Mouse (Mus musculus): ENCODE data around the gene Tcte1.

Tcte1 gene

DNA sequence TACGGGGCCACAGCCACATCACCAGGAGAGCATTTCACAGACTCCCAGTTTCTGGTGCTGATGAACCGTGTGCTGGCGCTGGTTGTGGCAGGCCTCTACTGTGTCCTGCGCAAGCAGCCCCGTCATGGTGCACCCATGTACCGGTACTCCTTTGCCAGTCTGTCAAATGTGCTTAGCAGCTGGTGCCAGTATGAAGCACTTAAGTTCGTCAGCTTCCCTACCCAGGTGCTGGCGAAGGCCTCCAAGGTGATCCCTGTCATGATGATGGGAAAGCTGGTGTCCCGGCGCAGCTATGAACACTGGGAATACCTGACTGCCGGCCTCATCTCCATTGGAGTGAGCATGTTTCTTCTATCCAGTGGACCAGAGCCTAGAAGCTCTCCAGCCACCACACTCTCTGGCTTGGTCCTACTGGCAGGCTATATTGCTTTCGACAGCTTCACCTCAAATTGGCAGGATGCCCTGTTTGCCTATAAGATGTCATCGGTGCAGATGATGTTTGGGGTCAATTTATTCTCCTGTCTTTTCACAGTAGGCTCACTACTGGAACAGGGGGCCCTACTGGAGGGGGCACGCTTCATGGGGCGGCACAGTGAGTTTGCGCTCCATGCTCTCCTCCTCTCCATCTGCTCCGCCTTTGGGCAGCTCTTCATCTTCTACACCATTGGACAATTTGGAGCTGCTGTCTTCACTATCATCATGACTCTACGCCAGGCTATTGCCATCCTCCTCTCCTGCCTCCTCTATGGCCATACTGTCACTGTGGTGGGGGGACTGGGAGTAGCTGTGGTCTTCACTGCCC, 43.3 kb downstream of the Tcte1 start:
- DNase-seq (ENCODE audit: low spot score), result no peak

DNA sequence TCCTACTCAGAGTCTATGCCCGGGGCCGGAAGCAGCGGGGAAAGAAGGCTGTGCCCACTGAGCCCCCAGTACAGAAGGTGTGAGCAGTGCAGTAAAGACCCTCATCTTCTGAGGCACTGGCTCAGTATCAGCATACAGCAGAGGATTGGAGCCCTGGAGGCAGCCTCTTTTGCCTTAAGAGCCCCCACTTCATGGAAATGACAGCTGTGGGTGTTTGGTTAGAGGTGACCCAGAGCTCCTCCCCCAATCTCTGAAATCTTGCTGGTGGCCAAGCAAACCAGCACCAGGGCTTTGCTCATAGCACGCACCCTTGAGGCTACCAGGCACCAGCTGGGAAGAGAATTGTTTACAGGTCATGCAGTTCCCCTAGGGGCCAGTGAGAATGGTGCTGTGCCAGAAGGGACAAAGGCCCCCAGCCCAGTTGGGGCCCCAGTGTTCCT, 43.9 kb downstream of the Tcte1 start:
- no peak for DNase-seq (ENCODE audit: low spot score)

DNA sequence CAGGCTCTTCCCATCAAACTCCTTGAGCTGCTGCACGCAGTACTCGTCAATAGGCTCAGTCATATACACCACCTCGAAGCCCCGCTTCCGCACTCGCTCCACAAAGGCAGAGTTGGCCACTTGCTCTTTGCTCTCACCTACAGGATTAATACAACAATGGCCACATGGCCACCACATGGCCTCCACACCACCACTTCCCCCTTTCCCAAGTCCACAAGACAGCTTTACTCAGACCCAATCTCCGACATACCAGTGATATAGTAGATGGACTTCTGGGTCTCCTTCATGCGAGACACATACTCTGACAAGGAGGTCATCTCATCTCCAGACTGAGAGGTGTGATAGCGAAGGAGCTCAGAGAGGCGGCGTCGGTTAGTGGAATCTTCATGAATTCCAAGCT, 45.8 kb downstream of the Tcte1 start:
- DNase-seq (ENCODE audit: low spot score), result no peak

DNA sequence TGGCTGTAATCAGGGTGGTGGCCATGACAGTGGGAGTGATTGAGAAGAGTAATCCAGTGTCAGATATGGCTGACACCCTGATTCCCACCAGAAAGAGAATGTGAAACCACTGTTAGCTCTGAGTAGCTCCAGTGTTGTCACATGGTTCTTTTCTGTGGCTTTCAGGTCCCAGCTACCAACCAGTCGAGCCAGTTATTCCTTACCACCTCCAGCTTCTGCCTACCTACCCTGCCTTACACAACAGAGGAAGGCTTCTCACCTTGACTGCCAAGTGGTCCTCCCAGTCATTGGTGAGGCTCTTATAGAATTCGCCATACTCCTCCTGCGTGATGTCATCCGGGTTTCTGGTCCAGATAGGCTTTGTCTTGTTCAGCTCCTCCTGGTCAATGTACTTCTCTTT, 46.8 kb downstream of the Tcte1 start:
- DNase-seq (ENCODE audit: low spot score), result no peak

DNA sequence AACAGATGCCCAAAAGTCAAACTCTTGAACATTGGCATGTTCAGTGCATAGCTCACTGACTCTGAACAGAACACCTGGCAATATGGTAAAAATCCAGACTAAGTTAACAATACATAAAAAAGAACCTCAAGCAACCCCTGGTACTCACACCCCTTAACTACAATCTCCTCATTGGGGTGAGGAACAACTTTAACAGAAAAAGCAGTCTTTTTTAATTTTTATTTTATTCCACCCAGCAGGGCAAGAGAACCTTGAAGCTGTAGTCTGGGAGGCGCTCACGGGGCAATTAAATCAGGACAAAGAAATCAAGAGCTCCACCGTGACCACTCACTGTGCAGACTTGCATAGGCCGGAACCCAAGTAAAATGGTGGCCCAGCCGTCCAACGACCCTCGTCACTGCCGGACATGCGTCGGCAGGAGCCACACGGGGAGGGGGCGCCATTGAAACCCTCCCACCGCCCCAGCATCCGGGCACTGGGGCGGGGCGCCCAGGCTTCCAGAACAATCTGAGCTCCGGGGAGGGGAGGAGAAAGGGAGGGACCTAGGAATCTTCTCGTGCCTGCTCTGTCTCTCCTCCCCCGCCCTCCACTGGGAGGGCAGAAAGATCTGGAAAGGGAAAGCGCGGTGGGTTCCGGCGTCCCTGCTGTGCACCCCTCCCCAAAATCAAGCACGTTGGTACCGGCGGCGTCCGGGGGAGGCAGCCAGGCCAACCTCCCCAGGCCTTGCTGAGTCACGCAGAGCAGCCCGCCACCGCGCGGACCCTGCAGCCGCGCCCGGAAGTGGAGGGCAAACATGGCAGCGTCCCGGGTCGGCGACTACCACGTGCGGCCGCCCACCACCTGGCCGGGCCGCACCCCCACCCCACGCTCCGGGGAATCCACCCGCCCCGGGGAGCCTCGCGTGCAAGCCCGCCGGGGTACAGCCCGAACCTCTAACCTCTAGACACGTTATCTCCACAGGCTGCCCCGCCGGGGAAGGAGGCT, 49.2 kb downstream of the Tcte1 start:
- DNase-seq (ENCODE audit: low spot score), result peak; percentile 82

DNA sequence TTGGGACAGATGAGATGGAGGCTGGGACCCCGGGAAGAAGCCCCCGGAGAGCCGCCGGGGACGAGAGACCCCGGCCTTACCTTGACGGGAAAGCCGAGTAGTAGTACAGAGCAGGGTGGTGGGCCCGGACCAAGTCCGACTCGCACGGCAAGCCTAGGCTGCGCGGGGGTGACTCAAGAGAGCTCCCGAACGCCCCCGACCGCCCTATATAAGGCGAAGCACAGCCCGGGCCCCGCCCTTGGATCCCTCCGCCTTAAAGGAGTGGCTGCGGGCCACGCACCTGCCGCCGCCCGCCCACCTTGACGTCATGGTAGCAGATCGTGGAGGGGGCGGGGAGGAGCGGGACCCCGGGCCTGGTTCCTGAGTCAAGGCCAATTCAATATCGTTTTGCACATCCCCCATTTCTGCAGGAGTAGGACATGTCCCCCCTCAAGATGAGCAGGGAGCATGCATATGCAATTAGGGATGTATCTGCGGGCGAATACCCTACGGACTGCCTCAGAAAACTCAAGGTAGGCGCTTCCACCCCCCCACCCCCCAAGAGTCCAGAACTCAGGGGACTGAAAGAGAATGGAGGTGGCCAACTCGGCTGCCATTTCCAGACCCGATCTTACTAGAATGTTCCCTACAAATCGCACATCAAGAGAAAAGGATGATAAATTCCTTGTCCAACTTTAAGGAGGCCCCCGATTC, 50.0 kb downstream of the Tcte1 start, which contains the start of gene Hsp90ab1:
Gene Hsp90ab1 (minus strand): TSS at position 185 of the 693 bp plus-strand sequence.
- peak; percentile 99 for DNase-seq (ENCODE audit: low spot score)

DNA sequence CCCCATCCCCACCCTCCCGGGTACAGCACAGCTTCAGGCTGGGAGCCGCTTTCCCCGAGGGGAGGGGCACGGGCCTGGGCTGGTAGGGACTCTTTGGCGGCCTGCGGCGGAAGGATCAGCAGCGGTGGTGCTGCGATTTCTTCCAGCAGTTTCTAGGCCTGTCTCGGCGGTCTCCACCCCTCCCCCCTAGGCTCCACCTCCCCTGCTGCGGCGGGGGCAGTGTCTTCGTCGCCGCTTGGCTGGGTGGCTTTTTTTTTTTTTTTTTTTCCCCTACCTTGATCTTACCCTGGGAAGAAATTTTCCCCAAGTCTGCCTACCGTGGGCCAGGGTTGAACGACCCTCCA, 50.5 kb downstream of the Tcte1 start:
- DNase-seq (ENCODE audit: low spot score), result peak; percentile 94

DNA sequence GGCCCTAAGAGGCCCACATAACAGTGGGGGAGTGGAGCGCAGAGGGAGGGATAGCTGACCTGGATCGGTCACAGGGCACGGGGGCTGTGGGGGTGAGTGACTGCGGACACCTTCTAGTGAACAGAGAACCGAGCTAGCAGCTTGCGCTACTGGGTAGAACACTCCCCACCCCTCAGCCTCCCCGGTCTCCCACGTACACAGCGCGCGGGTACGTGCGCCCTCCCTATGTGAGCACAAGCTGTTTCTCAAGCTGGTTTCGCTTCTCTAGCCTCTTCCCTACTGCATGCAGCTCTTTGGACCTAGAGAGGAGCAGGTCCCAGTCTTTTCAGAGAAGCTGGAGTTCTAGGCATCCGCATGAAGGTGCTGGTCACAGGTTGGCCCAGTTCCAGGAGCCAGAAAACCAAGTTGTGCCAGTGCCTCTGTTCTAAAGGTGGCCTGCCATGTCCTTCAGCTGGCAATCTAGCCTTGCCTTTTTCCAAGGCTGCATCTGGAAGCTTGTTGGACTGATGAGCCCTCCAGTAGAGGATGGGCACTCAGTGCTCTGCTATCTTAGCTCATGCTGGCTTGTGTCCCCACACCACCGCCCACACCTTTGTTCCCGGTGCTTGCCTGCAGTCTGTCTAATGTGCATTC, 51.0 kb downstream of the Tcte1 start:
- DNase-seq (ENCODE audit: low spot score), result peak; percentile 80

DNA sequence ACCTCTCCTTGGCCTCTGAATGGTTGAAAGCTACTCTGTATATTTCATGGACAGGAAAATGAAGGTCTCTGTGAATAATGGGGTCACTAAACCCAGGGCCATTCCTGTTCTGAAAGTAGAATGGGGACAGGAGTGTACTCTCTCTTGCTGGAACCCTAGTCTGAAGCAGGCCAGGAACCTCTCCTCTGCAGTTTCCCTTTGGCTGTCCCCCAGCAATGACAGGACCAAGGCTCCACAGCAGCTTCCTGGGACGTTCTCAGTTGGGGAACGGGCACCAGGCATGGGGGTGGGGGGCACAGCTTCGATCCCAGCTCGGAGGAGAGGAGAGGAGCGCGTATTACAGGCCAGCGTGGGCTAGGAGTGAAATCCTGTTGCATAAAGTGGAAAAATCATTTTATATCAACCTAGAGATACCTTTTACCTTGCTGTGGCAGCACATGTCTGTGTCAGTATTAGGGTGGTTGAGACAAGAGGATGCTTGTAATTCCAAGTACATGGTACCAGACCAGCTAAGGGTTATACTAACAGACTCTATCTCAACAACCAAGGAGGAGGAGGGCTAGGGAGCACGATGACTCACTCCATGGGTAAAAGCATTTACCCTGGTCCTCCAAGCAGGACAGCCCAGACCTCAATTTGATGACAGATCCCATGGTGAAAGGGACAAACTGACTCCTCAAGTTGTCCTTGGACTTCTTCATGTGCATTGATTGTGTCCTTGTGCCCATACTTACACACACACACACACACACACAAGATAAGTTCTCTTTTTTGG, 52.1 kb downstream of the Tcte1 start:
- no peak for DNase-seq (ENCODE audit: low spot score)

DNA sequence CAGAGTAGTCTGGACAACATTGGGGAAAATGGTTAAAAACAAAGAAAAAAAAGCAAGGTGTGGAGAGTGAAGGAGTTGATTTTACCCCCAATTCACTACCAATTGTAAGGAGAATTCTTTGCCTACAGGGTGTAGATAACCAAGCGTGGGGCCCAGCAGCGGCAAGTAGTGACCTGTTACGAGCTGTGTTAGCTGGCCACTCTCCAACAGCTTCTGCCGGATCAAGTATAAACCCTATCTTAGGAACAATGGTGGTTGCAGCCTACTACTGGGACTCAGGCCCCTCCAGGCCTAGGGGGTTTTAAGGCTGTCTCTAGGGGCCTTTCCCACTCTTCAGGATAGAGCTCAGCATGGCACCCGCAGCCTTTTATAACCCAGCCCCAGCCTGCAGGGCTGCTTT, 55.0 kb downstream of the Tcte1 start:
- DNase-seq (ENCODE audit: low spot score), result no peak

DNA sequence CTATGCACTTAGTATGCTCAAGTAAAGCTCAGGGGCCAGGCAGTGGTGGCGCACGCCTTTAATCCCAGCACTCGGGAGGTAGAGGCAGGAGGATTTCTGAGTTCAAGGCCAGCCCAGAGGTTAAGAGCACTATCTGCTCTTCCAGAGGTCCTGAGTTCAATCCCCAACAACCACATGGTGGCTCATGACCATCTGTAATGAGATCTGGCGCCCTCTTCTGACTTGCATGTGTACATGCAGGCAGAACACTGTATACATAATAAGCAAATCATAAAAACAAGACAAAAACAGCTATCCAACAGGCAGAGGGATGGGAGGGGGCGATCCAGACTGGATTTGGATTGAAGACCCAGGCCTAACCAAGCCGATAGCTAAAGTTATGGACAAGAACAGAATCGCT, 55.6 kb downstream of the Tcte1 start:
- DNase-seq (ENCODE audit: low spot score), result no peak

DNA sequence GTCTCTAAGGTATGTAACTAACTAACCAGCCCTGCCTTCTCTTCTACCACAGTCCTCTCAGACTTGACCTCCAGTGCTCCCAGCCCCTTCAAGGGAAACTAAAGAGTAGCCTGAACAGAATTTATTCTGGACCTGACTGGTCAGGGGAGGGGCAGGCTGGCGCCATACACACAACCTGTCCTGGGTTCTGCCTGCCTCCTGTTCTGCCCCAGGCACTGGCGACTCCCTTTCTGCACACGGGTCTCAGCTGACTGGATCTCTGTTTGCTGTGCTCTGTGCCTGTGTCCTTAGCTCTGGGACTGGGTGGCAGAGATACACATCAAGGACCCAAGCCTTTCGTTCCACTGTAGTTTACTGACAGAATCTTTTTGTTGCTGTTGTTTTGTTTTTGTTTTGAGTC, 56.3 kb downstream of the Tcte1 start:
- DNase-seq (ENCODE audit: low spot score), result no peak

DNA sequence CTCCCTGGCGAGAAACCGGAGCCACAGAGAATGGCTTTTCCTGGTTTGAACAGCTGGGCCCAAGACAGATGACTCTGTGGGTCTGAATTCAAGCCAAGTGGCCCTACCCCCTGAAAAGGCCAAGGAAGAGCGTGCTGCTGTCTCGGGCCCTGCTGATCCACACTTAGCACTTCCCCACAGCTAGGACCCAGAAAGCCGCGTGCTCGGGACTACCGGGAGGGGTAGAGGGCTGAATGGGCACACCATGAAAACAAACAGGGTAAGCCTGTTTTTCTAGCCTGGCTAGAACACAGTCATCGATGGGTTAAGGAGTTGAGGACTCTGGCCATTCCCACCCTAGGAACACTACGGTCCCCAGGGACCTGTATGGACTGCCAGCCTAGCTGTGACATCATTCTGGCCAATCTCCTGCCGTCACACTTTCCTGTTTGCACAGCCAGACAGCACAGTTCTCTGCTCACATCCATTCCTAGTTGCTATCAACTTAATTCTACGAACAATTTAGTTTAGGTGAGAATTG, 57.8 kb downstream of the Tcte1 start:
- DNase-seq (ENCODE audit: low spot score), result no peak

DNA sequence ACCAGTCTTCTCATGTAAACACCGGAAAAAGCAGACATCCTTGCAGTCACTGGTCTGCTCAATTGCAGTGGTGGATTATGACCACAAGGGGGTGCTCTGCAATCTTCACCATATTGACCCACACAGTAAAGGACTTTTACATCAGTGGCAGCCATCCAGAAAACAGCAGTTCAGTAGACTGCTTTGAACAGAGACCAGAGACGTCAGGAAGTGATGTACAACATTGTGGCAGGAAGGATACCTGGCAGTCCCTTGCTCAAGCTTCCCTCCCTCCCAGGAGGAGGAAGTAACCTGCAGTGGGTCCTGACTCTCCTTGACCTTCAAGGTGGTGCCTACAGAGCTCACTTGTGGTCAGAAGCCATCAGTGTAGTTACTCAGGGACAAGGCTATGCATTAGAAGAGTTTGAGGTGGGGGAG, 58.3 kb downstream of the Tcte1 start:
- no peak for DNase-seq (ENCODE audit: low spot score)

DNA sequence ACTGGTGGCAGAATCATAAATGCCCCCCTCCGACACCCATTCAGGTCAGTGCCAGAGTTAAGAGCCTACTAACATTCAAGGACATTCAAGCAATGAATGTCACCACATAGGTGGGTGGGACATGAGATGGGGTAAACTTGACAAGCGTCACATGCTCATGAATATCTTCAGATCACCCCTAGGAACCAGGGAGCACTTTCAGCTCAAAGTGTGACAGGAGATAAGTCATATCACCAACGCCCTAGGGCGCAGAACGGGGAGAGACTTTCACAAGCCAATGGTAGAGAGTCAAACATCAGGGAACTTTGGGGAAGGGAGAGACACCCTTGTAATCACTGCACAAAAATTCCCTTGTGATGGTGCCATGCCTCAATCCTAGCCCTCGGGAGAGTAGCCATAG, 59.0 kb downstream of the Tcte1 start:
- DNase-seq (ENCODE audit: low spot score), result no peak

DNA sequence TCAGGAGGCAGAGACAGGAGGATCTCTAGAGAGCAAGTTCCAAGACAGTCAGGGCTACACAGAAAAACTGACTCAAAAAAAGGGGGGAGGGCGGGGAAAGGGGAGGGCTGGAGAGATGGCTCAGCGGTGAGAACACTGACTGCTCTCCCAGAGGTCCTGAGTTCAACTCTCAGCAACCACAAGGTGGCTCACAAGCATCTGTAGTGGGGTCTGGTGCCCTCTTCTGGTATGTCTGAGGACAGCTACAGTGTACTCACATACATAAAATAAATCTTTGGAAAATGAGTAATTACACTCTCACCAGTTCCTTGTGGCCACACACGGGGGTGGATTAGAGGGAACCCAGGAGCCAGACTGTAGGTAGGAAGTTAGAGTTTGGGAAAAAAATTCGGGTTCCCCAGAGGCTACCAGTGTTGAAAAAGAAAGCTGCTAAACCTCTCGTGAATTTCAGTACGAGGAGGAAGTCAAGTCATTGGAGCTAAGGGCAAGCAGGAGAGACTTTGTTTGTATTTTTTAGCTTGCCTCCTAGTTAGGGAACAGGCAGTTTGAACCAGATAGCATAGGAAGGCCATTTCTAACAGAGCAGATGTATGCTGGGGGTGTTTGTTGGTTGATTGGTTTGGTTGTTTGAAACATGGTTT, 59.6 kb downstream of the Tcte1 start:
- no peak for DNase-seq (ENCODE audit: low spot score)

DNA sequence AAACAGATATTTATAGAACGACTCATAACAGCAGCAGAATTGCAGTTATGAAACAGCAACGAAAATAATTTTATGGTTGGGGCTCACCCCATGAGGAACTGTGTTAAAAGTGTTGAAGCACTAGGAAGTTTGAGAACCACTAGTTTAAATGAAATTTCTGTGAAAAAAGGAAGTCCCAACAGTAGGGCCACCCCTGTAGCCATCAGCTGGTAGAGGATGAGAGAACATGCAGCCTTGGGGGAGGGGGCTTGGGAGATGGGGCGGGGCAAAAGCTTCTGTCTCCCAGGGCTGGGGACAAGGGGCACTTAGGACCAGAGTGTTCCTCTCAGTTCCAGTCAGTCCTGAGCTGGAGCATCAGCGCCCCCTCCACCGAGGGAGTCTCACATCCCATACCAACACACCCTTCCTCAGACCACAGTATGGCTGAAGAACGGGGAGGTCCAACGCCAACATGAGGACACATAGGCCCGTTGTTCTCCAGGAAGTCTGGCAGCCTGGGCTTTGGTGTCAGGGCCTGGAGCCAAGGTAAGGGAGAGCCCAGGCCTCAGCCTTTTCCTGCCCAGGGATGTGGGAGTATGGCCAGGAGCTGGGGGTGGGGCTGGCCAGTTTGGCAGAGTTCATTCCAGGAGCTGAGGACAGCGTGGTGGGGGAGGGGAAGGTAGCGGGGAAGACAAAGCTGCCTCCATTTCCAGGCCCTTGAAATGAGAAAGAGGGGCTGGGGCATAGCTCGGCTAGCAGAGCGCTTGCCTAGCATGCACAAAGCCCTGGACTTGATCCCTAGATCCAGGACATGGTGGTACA, 61.1 kb downstream of the Tcte1 start:
- DNase-seq (ENCODE audit: low spot score), result peak; percentile 87

DNA sequence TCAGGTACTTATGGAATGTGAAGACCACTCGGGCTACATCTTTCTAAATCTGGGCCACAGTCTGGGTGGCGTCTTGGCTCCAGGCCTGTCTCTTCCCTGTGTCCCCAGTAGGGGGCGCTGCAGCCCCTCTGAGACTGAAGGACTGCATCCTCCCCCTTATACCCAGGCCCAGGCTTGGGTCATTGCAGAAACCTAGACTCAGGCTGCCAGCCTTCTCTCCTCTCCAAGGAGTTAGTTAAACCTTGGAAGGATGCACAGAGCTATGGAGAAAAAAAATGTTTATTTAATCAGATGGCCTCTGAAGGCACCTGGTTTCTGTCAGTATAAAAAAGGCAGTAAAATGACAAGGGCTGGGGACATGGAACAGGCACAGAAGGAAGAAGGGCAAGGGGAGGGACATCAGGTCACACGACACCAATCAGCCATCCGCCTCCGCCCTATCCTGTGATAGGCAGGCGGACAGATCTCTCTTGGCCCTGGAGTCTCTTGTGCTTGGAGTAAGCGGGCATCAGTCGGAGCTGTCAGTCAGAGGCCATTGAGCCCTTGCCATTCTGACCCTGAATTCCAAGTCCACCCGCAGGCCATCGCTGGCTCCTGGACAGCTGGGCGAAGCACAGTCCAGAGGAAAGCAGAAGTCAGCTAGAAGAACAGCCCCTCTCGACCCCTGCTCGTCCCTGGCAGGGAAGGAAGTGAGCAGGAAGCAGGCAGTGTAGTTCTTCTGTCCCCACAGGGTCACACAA, 61.9 kb downstream of the Tcte1 start:
- DNase-seq (ENCODE audit: low spot score), result peak; percentile 74
